8 mouse cellular contexts compared by ENCODE assay signal in genomic region chr12:8781681-8782378, GRCm38 (mm10). TPM values are rescaled to one million over a fixed set of nuclear protein-coding genes. Genes with fewer than 3 reads are reported as not detected.
A peak's percentile ranks its signal among the peaks of the same experiment; 100 is the strongest.
DNase-seq lines count a peak whose midpoint lies in the region; ATAC-seq lines count a peak whose summit lies in the region.

No protein-coding gene starts in this region.

- no peak overlapping the region for H3K4me3 ChIP-seq in embryonic facial prominence, embryonic 13.5 days
- H3K4me3 ChIP-seq in stomach, embryonic 16.5 days (replicated peaks; ENCODE audit: low read length), result no peak overlapping the region

- no peaks in the 10 kb centered on the region for H3K36me3 ChIP-seq in embryonic facial prominence, embryonic 13.5 days
- no peaks in the 10 kb centered on the region for H3K36me3 ChIP-seq in stomach, embryonic 16.5 days (ENCODE audit: control insufficient read depth, insufficient read depth, low read length)

- H3K4me2 ChIP-seq in embryonic facial prominence, embryonic 13.5 days, result no peak overlapping the region
- peak overlapping the region; percentile 30 for H3K4me2 ChIP-seq in stomach, embryonic 16.5 days (ENCODE audit: low read depth, low read length)

- DNase-seq in left cerebral cortex, postnatal 4 days, result peak; percentile 52
- DNase-seq in left cerebral cortex, postnatal 25 days (ENCODE audit: low spot score in 2 of 2), result no peak
- DNase-seq in kidney, postnatal 10 days, result peak; percentile 57
- no peak for DNase-seq in layer of hippocampus, adult 9-11 months
- DNase-seq in left cerebral cortex, adult 9 months (ENCODE audit: low spot score in 2 of 2), result no peak
- no peak for DNase-seq in right cerebral cortex, postnatal 25 days

- H3K27ac ChIP-seq in embryonic facial prominence, embryonic 13.5 days, result peak overlapping the region; percentile 35
- H3K27ac ChIP-seq in stomach, embryonic 16.5 days (ENCODE audit: low read length), result peak overlapping the region; percentile 90

- ATAC-seq in embryonic facial prominence, embryonic 13.5 days (ENCODE audit: insufficient number of reproducible peaks, insufficient read depth, low FRiP score, low TSS enrichment, low read depth), result no peak
- ATAC-seq in stomach, embryonic 16.5 days (ENCODE audit: insufficient read depth, low FRiP score), result peak; percentile 72

- no peaks in the 10 kb centered on the region for H3K27me3 ChIP-seq in embryonic facial prominence, embryonic 13.5 days
- no peaks in the 10 kb centered on the region for H3K27me3 ChIP-seq in stomach, embryonic 16.5 days (ENCODE audit: control insufficient read depth, insufficient read depth, low read length)

- intact Hi-C loops in left cerebral cortex, postnatal 4 days (cut with DNase I), result no loop called here
- intact Hi-C loops in left cerebral cortex, postnatal 25 days (cut with DNase I), result no loop called here

- no peak overlapping the region for H3K9ac ChIP-seq in embryonic facial prominence, embryonic 13.5 days
- peak overlapping the region; percentile 49 for H3K9ac ChIP-seq in stomach, embryonic 16.5 days (ENCODE audit: low read length)

- peaks cover 98% of the 10 kb centered on the region for H3K4me1 ChIP-seq in embryonic facial prominence, embryonic 13.5 days
- H3K4me1 ChIP-seq in stomach, embryonic 16.5 days (ENCODE audit: control insufficient read depth, insufficient read depth, low read length), result peaks cover 68% of the 10 kb centered on the region

- H3K9me3 ChIP-seq in embryonic facial prominence, embryonic 13.5 days, result no peaks in the 10 kb centered on the region
- H3K9me3 ChIP-seq in stomach, embryonic 16.5 days (replicated peaks; ENCODE audit: control insufficient read depth, low read length), result no peaks in the 10 kb centered on the region

- 69% methylated on average over 9 of the region's 9 CpGs for WGBS in embryonic facial prominence, embryonic 13.5 days
- 59% methylated on average over 9 of the region's 9 CpGs for WGBS in stomach, embryonic 16.5 days

RNA-seq across cellular contexts. Expression of gene Sdc1, which starts 10.7 kb away (rescaled TPM):
- 10 to 100 TPM; 16.9 to 20.6 TPM for total RNA-seq in left cerebral cortex, postnatal 4 days (2021)
- 1 to 10 TPM; 1.3 to 1.6 TPM for total RNA-seq in left cerebral cortex, postnatal 25 days (2021)
- 208 TPM in 2 replicates for polyA plus RNA-seq in embryonic facial prominence, embryonic 13.5 days (2015; fragmentation: Nextera tagmentation; extraction: Ambion mirVana)
- polyA plus RNA-seq in stomach, embryonic 16.5 days (2015; fragmentation: Nextera tagmentation; extraction: Ambion mirVana), result 181 and 205 TPM in 2 replicates

Comparison
In these comparisons a context has a peak if more than half of its experiments do, and no peak if none do; other contexts are left out.
1. DNase-seq: peak in left cerebral cortex, postnatal 4 days (single experiment) and kidney, postnatal 10 days (single experiment); none in left cerebral cortex, postnatal 25 days (0 of 2), layer of hippocampus, adult 9-11 months (single experiment), left cerebral cortex, adult 9 months (0 of 2) and right cerebral cortex, postnatal 25 days (single experiment).
2. RNA of gene Sdc1, which starts 10.7 kb away (total RNA-seq): 16.9 to 20.6 TPM in left cerebral cortex, postnatal 4 days; 1.3 to 1.6 TPM in left cerebral cortex, postnatal 25 days; every median in the first group is over 4 times any median in the second.